Mouse (Mus musculus) frontal cortex, adult 2 months (tissue): ENCODE measurements around the gene Tmem121. TPM values are rescaled to one million over a fixed set of nuclear protein-coding genes. Genes with fewer than 3 reads are reported as not detected.

Experiments
- DNase-seq, 2 experiments: peaks; one replicate each; pipeline ENCODE4 v3.0.0; 2022; ENCODE audit warnings: low spot score in 1 of 2; ENCODE audit errors: extremely low spot score in 1 of 2
- polyA plus RNA-seq: library from polyadenylated mRNA; depleted of rRNA; stranded (reverse); fragments of >200 nt; gene quantifications from 2 replicates; pipeline ENCODE4 v1.2.3, GENCODE M21; 2012; rRNA removed

The Tmem121 gene
- polyA plus RNA-seq: 40.3 and 42.0 TPM in 2 replicates

DNA sequence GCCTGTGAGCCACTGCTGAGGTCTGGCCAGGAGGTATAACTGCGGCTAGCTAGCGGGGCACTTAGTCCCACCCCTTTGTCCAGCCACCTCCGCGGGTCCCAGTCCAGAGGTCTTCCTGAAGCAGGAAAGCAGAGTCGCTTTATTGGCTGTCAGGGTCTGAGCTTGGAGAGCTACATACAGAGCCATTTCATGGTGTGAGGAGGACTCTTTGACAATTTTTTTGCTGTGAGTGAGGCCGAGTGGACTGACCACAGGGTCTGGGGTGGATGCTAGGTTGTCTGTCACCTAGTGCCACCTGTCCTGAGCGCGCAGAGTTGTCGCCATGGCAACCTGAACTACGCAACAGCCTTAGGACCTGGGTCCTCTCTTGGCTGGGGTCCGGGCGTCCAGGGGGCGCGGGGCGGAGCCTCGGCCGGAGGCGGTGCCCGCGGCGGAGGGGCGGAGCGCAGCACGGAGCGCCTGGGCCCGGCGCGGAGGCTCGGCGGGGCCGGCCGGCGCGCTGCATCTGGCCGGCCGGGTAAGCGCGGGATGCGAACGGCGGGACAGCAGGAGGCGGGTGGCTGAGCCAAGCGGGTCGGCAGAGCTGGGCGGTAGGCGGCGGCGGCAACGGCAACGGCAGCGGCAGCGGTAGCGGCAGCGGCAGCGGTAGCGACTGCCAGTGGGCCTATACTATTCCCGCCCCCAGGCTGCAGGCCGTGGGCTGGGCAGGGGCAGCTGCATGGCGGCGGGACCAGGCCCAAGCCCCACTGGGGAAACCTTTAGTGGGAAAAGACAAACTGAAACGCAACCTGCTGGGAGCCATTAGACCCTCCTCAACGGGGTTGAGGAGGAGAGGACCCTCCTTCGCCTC lies at the start of gene Tmem121:
TSS of gene Tmem121 (plus strand) at position 489 of the 850 bp plus-strand sequence.
- peak in 1 of 2 experiments; percentile 41 for DNase-seq

DNA sequence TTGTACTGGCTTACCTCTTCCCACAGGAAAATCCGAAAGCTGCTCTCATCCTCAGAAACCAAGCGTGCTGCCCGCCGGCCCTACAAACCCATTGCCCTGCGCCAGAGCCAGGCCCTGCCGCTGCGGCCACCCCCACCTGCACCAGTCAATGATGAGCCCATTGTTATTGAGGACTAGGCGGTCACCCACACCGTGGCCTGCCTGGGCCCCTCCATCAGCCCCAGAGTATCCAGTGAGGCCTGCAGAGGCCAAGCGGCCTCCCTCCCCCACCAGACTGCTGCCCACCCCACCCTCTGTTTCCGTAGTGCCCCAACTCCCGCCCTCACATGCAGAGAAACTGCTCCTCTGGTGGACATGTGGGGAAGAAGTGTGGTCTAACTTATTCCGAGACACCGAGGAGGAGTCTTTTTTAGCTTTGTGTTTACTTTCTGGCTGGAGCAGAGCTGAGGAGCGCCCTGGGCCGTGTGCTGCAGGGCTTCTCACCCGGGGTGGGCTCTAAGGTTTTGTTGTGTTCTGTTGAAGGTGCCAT lies 49.2 kb upstream of the Tmem121 start:
- DNase-seq: no peak

DNA sequence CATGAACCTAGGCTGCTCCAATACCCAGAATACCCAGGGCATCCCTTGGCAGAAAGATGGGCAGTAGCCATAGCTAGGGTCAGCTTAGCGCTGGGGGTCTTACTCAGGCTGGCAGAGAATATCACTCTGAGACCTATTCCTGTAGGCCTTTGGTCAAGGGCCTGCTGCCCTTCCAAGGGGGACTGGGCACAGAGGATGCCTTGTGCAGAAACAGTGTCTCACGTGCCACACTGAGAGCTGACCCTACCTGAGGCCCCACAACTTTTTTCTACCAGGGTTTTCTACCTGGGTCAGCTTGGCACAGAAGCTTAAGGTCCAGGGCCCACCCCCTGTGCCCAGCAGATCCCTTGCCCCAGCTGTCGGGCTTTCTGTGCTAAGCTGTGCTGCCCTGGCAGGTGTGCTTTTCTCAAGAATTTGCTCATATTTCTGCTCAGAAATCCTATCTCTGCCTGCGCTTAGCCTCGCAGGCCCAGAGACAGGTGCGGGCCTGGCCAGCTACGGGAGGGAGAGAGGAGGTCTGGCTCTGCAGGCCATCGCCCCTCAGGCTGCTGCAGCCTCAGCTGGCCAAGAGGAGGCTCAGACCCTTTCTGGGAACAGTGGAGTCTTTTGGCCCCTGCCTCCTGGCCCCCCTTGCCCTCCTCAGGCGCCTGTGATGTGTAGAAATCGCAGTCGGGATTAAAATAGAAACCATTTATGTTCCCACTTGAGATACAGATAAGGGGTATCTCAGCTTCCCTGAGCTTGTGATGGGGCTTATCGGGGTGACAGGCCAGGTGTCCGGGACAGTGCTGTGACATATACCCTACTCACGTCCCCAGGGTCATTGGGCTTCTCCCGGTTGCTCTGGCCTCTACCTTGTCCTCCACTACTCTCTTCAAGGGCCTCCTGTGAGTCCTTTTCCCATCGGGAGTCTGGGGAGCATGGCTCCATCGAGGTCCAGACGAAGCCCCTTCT lies 48.2 kb upstream of the Tmem121 start:
- no peak for DNase-seq

DNA sequence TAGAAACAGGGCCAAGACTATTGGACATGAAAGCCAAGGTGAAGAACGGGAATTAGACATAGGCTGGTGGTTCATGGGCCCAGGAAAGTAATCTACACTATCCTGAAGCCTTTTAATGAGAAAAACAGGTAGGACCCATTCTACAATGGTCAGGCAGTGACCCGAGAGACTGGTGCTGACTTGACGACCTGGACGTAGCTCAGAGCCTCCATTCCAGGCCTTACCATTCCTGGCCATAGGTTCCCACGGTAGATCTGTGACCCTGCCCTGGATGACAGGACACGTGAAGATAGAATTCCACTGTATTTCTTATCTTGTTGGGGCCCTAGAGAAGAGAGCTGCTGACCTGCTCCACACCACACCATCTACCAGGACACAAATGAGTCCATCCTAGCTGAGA lies 47.4 kb upstream of the Tmem121 start:
- no peak for DNase-seq

DNA sequence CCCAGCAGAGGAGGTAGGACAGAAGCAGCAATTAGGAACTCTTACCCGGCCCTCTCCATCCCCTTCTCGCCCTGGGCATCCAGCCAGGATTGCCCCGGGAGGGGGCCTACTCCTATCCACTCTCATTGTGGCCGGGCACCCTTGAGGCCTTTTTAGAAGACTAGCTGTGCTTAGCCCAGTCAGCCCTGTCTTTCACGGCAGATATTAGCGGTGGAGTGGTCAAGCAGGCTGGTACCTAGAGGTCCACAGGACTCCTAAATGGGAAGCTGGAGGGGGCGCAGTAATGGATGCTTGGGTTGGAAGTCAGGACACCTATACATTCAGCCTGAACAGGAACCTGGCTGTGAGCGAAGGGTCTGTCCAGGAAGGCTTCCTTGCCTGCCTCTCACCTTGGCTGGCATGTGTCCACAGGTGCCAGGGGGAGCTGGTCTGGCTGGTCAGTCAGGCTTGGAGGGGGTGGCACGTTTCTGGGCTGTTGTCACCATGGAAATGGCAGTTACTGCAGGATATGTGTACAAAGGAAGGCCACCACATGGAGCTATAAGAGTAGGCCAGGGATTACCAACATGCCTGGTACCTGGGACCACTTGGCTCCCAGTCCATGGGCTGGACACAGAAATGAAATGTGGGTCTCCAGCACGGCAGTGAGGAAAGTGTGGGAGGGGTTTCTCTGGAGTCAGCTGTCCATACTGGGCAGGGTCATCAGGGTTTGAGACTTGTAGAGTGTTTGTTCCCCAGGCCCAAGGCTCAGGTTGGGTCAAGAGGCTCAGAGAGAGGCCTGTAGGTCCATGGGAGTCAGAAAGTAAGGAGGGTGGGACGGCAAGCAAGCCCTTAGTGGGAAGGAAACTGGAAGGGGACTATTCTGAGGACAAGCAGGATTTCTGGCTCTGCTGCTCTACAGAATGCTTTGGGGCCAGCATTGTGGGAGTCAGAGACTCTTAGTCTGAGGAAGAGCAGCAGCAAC lies 46.5 kb upstream of the Tmem121 start:
- DNase-seq: no peak

DNA sequence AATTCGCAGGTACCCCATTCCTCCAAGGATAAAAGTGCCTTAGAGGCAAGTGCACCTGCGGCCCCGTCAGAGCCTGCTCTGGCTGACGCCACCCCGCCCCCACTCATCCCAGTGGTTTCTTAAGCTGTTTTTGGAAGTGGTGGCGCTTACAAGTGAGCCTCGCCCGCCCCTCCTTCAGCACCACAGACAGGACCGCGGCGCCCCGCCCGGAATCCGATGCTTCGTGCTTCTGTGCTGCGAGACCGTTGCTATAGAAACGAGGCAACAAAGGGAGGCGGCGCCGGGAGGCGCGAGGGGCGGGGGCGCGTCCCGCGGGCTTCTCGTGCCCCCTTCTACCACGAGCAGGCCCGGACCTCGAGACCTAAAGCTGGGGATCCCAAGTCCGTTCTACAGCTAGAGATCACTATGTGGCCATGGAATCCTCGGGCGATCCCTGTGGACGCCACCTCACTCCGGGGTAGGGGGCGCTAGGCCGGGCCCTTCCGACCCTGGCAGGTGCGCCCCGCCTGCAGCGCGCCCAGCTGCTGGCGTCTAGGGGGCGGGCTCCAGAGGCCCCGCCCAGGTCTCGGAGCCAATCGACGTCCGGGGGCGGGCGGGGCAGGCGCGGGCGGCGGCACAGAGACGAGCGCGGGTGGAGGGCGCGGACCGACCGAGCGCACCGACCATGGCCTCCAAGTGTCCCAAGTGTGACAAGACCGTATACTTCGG lies 45.7 kb upstream of the Tmem121 start, which contains the start of gene Crip2:
TSS of gene Crip2 (plus strand) at position 329 of the 708 bp plus-strand sequence.
- peak; percentile 95 for DNase-seq

DNA sequence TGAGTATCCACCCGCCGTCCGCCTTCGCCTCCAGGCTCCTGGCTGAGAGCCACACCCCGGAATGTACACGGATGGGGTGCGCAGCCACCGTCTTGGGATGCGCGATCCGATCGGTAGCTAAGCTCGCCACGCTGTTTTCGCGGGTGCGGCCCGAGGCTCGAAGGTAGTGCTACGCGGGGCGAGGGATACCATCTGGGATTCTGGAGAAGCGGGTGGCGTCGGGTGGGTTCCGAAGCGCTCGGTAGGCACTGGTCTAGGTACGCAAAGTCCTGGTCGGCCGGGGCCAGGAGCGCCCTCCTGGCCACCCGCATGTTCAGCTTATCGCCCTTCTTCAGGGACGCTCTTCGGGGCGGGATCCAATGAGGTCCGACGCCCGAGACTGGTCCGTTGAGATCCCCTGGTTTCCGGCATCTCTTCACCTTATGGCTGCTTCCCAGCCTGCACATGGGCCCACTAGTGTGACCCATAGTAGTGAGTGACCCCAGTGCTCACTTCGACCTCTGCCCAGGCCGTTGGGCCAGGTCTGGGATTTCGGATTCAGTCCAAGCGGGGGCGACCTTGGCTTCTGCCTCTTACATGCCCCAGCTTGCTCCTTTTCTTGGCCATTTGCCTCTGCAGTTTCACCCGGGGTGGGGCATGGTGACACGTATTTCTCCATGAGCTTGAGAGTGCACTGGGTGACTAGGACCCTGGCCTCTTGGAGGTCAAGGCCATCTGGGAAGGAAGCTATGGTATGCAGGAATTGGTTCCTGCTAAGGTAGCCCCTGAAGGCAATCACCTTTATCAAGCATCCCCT lies 44.9 kb upstream of the Tmem121 start:
- no peak for DNase-seq

DNA sequence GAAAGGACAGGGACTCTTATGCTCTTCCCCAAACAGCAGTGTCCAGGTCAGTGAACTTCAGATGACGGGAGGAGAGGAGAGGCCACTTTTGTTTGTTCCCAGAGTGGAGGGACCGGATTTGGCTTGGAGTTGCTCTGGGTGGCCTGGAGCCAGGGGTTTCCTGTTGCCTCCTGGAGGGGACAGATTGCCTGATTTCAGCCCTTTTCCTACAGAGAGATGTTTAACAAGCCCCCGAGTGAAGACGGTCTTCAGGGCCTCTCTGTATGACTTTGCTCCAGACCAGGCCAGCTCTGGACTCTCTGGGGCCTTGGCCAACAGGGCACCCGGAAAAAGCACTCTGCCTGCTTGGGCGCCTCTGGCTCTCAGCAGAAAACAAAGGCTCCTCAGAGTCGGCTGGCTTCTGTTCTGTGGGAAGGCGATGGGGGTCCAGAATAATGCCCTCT lies 44.2 kb upstream of the Tmem121 start:
- DNase-seq: no peak

DNA sequence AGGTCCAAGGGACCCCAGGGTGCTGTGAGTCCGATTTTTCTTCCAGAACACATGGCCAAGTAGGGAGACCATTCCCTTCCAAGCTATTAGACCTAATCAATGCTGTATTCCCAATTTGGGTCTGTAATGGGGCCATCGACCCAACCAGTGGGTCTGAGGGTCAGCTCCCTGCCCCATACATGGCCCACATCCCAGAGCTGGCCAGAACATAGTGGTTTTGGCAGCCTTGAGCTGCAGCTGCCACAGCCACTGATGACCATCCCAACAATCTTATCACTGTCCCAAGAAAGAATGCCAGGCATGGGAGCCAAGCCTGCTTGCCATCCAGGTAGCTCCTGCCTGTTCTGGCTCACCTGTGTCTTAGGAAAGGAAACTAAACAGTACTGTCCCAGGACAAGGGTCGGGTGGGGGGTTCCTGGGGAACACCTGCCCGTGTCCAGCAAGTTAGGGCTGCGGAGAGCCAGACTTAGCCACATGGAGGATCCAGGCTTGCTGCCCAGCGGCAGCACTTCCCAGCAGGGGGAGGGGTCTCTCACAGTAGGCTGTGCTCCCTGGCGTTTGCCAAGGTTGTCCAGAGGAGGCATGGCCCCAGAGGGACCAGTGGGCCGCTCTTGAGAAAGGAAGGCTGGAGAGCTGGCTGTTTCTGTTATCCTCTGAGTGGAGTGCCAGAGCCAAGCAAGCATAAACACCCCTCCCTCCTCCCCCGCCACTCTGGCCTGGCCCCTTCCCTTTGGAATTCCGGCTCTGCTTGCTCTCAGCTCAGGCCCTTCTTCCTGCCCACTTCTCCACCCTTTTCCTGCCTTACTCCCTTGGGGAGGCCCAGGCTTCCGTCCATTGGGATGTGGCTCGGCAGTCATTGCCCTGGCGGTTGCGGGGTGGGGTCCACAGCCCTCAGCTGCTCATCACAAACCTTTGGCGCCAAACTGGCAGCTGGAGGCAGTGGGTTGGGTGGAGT lies 43.4 kb upstream of the Tmem121 start:
- no peak for DNase-seq

DNA sequence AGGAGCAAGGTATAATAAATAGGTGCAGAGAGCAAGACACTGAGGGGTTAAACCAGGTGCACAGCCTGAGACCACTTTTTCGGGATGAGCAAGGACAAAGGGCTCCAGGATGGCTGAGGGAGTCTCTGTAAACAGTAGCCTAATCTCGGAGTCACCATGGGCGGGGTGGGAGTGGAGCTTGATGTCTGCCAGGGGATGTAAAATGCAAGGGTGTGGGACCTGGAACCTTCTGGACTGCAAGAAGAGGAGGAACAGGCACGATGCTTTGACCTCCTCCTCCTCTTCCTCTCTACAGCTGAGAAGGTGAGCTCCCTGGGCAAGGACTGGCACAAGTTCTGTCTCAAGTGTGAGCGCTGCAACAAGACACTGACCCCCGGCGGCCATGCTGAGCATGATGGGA lies 42.6 kb upstream of the Tmem121 start:
- DNase-seq: no peak

DNA sequence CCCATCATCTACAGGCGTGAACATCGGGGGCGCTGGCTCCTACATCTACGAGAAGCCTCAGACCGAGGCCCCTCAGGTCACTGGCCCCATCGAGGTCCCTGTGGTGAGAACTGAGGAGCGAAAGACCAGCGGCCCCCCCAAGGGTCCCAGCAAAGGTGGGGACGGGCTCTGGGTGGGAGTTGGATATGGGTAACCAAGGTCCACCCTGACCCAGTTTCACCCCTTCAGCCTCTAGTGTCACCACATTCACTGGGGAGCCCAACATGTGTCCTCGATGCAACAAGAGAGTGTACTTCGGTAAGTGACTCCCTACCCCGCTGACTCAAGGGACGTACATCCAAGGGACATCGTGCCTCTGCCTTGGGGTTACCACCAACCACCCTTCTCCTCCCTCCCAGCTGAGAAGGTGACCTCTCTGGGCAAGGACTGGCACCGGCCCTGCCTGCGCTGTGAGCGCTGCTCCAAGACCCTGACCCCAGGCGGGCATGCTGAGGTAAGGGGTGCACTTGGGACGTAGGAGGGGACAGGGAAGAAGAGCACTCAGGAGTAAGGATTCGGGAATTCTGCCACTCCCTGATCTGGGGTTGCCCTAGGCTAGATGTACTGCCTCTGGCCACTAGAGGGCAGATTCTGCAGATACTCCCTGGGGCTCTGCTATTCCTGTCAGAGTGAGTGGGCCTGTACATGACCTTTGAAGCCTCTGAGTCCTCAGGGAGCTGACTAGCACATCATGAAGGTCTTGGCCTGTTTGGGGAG lies 41.6 kb upstream of the Tmem121 start:
- DNase-seq: no peak

DNA sequence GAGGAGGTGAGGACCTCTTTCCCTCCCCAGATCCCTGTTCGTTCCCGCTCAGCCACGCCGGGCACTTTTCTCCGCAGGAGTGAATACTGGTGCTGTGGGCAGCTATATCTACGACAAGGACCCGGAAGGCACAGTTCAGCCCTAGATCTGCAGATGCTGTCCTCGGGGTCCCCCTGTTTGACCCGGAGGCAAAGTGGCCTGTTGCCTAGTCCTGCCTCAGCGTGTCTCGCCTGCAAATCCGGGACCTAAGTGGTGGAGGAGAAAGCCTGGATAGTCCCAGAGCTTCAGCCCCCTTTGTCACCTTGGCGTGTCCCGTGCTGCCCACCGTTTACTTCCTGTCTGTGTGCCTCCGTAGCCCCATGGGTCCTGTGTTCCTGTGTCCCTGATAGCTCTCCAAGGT lies 40.8 kb upstream of the Tmem121 start:
- no peak for DNase-seq

DNA sequence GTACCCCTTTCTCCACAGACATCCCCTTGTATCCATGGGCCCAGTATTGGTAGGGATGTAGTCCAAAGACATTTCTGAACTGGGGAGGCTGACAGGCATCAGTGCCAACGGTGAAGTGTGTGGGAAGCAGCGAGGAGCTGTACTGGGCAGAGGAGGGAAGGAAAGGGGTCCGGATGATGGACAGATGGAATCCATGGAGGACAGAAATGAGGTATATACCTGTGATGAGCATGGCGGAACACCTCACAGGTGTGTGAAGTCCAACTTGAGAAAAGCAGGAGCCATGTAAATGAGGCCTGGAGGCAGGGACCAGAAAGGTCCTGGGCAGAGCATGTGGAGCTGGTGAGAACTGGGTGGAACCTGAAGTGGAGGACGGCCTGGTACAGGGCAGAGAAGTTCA lies 40.1 kb upstream of the Tmem121 start:
- DNase-seq: no peak

DNA sequence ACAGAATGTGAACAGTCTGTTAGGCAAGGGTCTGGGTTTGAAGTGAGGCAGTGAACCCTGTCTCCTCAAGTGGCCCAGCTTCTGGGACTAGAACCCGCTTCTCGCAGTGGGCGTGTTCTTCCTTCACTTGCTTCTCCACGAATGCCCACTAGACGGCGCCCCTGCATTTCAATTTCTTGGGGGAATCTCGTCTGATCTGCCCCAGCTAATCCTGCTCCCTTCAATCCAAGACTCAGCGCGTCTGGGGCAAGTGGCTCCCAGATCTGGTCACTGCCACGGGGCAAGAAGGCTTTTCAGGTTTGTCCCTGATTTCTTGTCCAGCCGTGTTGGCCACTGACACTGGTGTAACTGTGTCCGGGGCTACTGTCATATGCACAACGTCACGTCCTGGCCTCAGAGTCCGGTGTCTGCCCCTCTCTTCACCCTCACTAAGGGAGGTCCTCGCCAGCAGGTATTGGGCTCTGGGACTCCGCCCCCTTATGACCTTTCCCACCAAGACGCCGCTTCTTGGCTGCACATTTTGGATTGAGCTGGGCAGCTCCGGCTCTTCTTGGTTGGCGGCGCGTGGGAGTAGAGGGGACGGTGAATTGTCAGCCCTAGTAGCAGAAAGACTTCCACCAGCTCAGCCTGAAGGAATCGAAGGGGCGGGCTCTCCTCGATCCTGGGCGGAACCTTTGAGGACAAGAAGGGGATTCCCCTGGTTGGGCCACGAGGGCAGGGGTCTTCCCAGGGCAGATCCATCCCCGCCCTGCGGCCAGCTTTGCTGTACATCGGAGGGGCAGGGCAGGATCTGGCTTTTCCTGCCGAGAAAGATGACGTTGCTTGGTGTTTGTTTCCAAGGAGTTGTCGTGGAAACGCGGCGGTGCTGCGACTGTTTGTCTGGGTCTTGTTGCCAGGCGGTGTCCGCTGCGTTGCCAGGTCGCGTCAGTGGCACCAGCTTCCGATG lies 39.3 kb upstream of the Tmem121 start, which contains the start of gene Crip1:
TSS of gene Crip1 (plus strand) at position 205 of the 946 bp plus-strand sequence.
- DNase-seq: peak in 1 of 2 experiments; percentile 92

DNA sequence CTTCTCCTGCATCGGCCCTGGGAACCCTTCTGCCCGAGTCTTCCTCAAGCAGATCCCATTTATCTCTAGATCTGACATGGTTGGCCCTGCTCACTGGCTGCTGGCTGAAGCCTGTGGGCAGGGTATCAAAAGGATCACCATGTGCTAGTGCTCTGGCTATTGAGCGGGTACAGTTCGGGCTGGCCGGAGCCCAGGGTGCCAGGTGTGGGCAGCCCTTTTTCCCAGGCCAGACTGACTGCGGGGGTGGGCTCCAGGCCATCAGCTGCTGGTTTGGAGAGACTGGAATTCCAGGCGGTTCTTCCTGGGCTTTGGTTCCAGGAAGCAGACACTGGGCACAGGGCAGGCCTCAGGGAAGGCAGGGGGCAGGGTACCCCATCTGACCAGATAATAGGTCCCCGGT lies 38.2 kb upstream of the Tmem121 start:
- no peak for DNase-seq
